Mouse (Mus musculus) central nervous system, embryonic 18 days (tissue): ENCODE results near the gene Plxna1. TPM values are rescaled to one million over a fixed set of nuclear protein-coding genes. Genes with fewer than 3 reads are reported as not detected.

Source experiments
- polyA plus RNA-seq: library from polyadenylated mRNA; depleted of rRNA; stranded (reverse); fragments of >200 nt; gene quantifications from 2 replicates; pipeline ENCODE4 v1.2.3, GENCODE M21; 2012; rRNA removed

Gene Plxna1
- polyA plus RNA-seq, result 116 and 130 TPM in 2 replicates

DNA sequence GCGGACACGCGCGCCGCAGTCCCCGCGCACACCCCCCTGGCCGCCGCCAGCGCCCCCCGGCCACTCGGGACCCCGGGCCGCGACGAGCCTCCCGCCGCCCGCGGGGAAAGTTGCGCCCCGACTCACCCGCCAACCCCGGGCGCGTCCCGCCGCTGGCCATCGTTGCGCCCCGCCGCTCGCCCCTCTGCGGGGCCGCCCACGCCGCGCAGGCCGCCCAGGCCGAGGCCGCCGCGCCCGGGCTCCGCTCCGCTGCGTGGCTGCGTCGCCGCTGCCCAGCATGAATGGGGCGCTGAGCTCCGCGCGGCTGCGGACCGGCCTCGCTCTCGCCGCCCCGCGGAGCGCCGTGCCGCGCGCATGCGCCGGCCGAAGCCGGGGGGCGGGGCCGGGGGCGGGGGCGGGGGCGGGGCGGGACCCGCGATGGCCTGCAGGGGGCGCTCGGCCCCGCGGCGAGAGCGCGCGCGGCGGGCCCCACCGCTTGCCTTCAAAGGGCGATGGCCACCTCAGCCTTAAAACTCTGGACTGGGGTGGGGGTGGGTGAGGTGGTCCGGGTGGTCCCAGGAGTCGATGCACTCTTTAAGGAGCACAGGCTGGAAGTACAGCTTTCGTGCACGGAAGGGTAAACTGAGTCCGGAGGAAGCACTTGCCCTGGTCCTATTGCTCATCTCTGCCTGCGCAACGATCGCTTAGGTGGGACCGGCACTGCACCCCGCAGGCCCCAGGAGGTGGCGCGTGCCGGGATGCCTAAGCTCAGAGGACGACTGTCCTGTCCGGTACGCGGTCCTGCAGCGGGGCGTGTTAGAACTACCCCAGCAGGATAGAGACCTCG, at the start of gene Plxna1:
Gene Plxna1 (minus strand): TSS at position 340 of the 826 bp plus-strand sequence.

Other genes with a start within 250 kb of the Plxna1 start
- gene Chchd6, start 233.0 kb upstream of the Plxna1 start, polyA plus RNA-seq, result 198 and 202 TPM in 2 replicates